Mouse (Mus musculus): Measurements from ENCODE around the gene Cdhr3. TPM values are rescaled to one million over a fixed set of nuclear protein-coding genes. Genes with fewer than 3 reads are reported as not detected.

Cdhr3 gene
- total and polyA plus RNA-seq, 3 experiments = 0.09 to 1.3 TPM; not detected in 1

GRCm38 (mm10) chr12:32998766-32999165 is 93.9 kb downstream of the Cdhr3 start:
- peak; percentile 30 for DNase-seq (ENCODE audit: extremely low read depth)
- H3K4me2 ChIP-seq (ENCODE audit: insufficient read depth, low read depth, poor library complexity, severe bottlenecking) = no peak overlapping the region

GRCm38 (mm10) chr12:32995081-32995834 is 97.4 kb downstream of the Cdhr3 start:
- no peaks in the 10 kb centered on the region for H3K36me3 ChIP-seq (replicated peaks in 1 of 2; ENCODE audit: control insufficient read depth in 1 of 2, insufficient read depth in 1 of 2, low read length in 1 of 2)
- 0 out of 2 replicates have a peak, but pooled peaks have one; percentile 33 for TF ChIP-seq NRF1 (IDR thresholded peaks at IDR 0.05; ENCODE audit: low read depth, low read length)
- 0 out of 4 replicates have a peak, but pooled peaks of 1 of the 2 experiments have one; percentile 4 for TF ChIP-seq CTCF (conservative IDR thresholded peaks at IDR 0.05 in 1 of 2, IDR thresholded peaks at IDR 0.05 in 1 of 2; ENCODE audit: low read depth in 2 of 2, low read length in 2 of 2)
- TF ChIP-seq HCFC1 (IDR thresholded peaks at IDR 0.05; ENCODE audit: low read depth, low read length) = no peak
- in situ Hi-C loops (cut with MboI; ENCODE audit: low pct_ligation_motif_present, low pct_unique_long_range_greater_than_20kb, low sequenced_read_pairs) = no loop called here
- H3K4me2 ChIP-seq (ENCODE audit: insufficient read depth, low read depth, poor library complexity, severe bottlenecking) = no peak overlapping the region
- H3K27me3 ChIP-seq (replicated peaks) = no peaks in the 10 kb centered on the region
- H3K9me3 ChIP-seq (replicated peaks; ENCODE audit: low read length) = no peaks in the 10 kb centered on the region
- H3K4me1 ChIP-seq (ENCODE audit: control insufficient read depth in 1 of 2, insufficient read depth in 2 of 2) = peaks cover 8 to 57% of the 10 kb centered on the region in 2 experiments
- H3K27ac ChIP-seq (ENCODE audit: insufficient read depth, low read depth) = no peak overlapping the region
- no peak overlapping the region for H3K4me3 ChIP-seq (replicated peaks in 1 of 3; ENCODE audit: low read depth in 2 of 3, low read length in 2 of 3, poor library complexity in 1 of 3)
- dilution Hi-C loops (cut with MboI; ENCODE audit: extremely low pct_ligation_motif_present, extremely low pct_unique_long_range_greater_than_20kb, low sequenced_read_pairs) = no loop called here
- DNase-seq (ENCODE audit: extremely low read depth) = no peak
- no peaks in the 10 kb centered on the region for H3K79me2 ChIP-seq (replicated peaks; ENCODE audit: control insufficient read depth, extremely low read depth, insufficient read depth, poor library complexity, severe bottlenecking)
- H3K9ac ChIP-seq (ENCODE audit: insufficient read depth, low read depth) = no peak overlapping the region

More at GRCm38 (mm10) chr12:32998766-32999165, 93.9 kb downstream of the Cdhr3 start:
- H3K27me3 ChIP-seq (replicated peaks) = no peaks in the 10 kb centered on the region
- no peaks in the 10 kb centered on the region for H3K9me3 ChIP-seq (replicated peaks; ENCODE audit: low read length)
- no peak for TF ChIP-seq ZC3H11A (IDR thresholded peaks at IDR 0.05; ENCODE audit: low read depth, low read length)
- no peak for TF ChIP-seq CHD1 (IDR thresholded peaks at IDR 0.05; ENCODE audit: low read depth, low read length)
- TF ChIP-seq KAT2A (IDR thresholded peaks at IDR 0.05; ENCODE audit: insufficient replicate concordance, low read length) = no peak
- TF ChIP-seq RCOR1 (conservative IDR thresholded peaks at IDR 0.05; ENCODE audit: low read depth, low read length) = no peak
- no peak for TF ChIP-seq USF1 (IDR thresholded peaks at IDR 0.05; ENCODE audit: low read depth, low read length)
- TF ChIP-seq GABPA (IDR thresholded peaks at IDR 0.05; ENCODE audit: insufficient replicate concordance, low read depth, low read length) = no peak
- TF ChIP-seq ZMIZ1 (IDR thresholded peaks at IDR 0.05; ENCODE audit: low read depth, low read length) = no peak
- TF ChIP-seq E2F4 (IDR thresholded peaks at IDR 0.05; ENCODE audit: insufficient replicate concordance, low read depth, low read length) = no peak
- TF ChIP-seq TBP (conservative IDR thresholded peaks at IDR 0.05; ENCODE audit: low read depth, low read length) = no peak
- no peak for TF ChIP-seq USF2 (conservative IDR thresholded peaks at IDR 0.05; ENCODE audit: low read depth, low read length)
- TF ChIP-seq POLR2A (IDR thresholded peaks at IDR 0.05; ENCODE audit: low read depth, low read length) = no peak
- no peak for TF ChIP-seq PAX5 (IDR thresholded peaks at IDR 0.05; ENCODE audit: low read length)
- TF ChIP-seq RAD21 (IDR thresholded peaks at IDR 0.05; ENCODE audit: low read depth, low read length) = no peak
- no peak for TF ChIP-seq ELF1 (IDR thresholded peaks at IDR 0.05; ENCODE audit: low read depth, low read length)
- no peak for TF ChIP-seq UBTF (IDR thresholded peaks at IDR 0.05; ENCODE audit: low read depth, low read length)
- no peak for TF ChIP-seq MAX (IDR thresholded peaks at IDR 0.05; ENCODE audit: low read length)
- no peak for TF ChIP-seq ZNF384 (IDR thresholded peaks at IDR 0.05; ENCODE audit: low read depth, low read length)
- TF ChIP-seq EP300 (IDR thresholded peaks at IDR 0.05; ENCODE audit: low read length) = no peak
- no peak overlapping the region for H3K27ac ChIP-seq (ENCODE audit: insufficient read depth, low read depth)
- H3K36me3 ChIP-seq (replicated peaks in 1 of 2; ENCODE audit: control insufficient read depth in 1 of 2, insufficient read depth in 1 of 2, low read length in 1 of 2) = no peaks in the 10 kb centered on the region
- H3K4me3 ChIP-seq (replicated peaks in 1 of 3; ENCODE audit: low read depth in 2 of 3, low read length in 2 of 3, poor library complexity in 1 of 3) = no peak overlapping the region
- no peak overlapping the region for H3K9ac ChIP-seq (ENCODE audit: insufficient read depth, low read depth)
- in situ Hi-C loops (cut with MboI; ENCODE audit: low pct_ligation_motif_present, low pct_unique_long_range_greater_than_20kb, low sequenced_read_pairs) = no loop called here
- peaks cover 8 to 58% of the 10 kb centered on the region in 2 experiments for H3K4me1 ChIP-seq (ENCODE audit: control insufficient read depth in 1 of 2, insufficient read depth in 2 of 2)
- H3K79me2 ChIP-seq (replicated peaks; ENCODE audit: control insufficient read depth, extremely low read depth, insufficient read depth, poor library complexity, severe bottlenecking) = no peaks in the 10 kb centered on the region
- dilution Hi-C loops (cut with MboI; ENCODE audit: extremely low pct_ligation_motif_present, extremely low pct_unique_long_range_greater_than_20kb, low sequenced_read_pairs) = no loop called here

Measured in CH12.LX (cell line).